Mouse (Mus musculus) c-Kit-positive CD71-negative TER-119-negative erythroid progenitor cells, embryonic 14.5 days (primary cell): ENCODE results near the gene Etaa1.
"Not testable (repeated sequence)": the region's sequence is repeated elsewhere in the genome, so short reads cannot be mapped to it uniquely, and the experiment has no call there.

Experiments
- DNase-seq: peaks from one replicate; pipeline ENCODE4 v3.0.0-alpha.2; 2013; ENCODE audit warnings: low read depth

Etaa1 gene

GRCm38 (mm10) chr11:17953231-17954134 is at the start of gene Etaa1:
TSS of gene Etaa1 (minus strand) at chr11:17953875.
- DNase-seq: peak; percentile 79

GRCm38 (mm10) chr11:17994151-17994550 is 40.5 kb upstream of the Etaa1 start:
- no peak for DNase-seq

GRCm38 (mm10) chr11:17992311-17992710 is 38.6 kb upstream of the Etaa1 start:
- no peak for DNase-seq

GRCm38 (mm10) chr11:17983331-17983730 is 29.7 kb upstream of the Etaa1 start:
- DNase-seq: no peak

- no peak for DNase-seq
These were observed 27.6 kb upstream of the Etaa1 start for GRCm38 (mm10) chr11:17981246-17981645.

GRCm38 (mm10) chr11:17975581-17975980 is 21.9 kb upstream of the Etaa1 start:
- no peak for DNase-seq

- DNase-seq: no peak
These were observed 884 bp downstream of the Etaa1 start for GRCm38 (mm10) chr11:17952791-17953190.

- DNase-seq: no peak
These were observed 2.3 kb downstream of the Etaa1 start for GRCm38 (mm10) chr11:17951336-17951735.

- no peak for DNase-seq
These were observed 14.5 kb downstream of the Etaa1 start for GRCm38 (mm10) chr11:17939168-17939567.

GRCm38 (mm10) chr11:17937931-17938330 is 15.7 kb downstream of the Etaa1 start:
- no peak for DNase-seq

- DNase-seq: no peak
These were observed 35.8 kb downstream of the Etaa1 start for GRCm38 (mm10) chr11:17917905-17918304.

GRCm38 (mm10) chr11:17917101-17917500 is 36.6 kb downstream of the Etaa1 start:
- no peak for DNase-seq

GRCm38 (mm10) chr11:17916486-17916885 is 37.2 kb downstream of the Etaa1 start:
- no peak for DNase-seq

- not testable (repeated sequence) for DNase-seq
These were observed 52.7 kb downstream of the Etaa1 start for GRCm38 (mm10) chr11:17900996-17901395.
